Mouse (Mus musculus) layer of hippocampus, adult 9-11 months (tissue): Measurements from ENCODE around the gene Preb.

Experiments used
- DNase-seq: peaks from one replicate; pipeline ENCODE4 v3.0.0; 2022

Gene Preb

GRCm38 (mm10) chr5:30959966-30960501 is at the start of gene Preb:
Preb (minus strand) TSS chr5:30960361.
- DNase-seq: peak; percentile 98

- peak; percentile 79 for DNase-seq
These were observed 44.0 kb upstream of the Preb start for GRCm38 (mm10) chr5:31004184-31004583.

- DNase-seq: no peak
These were observed 41.4 kb upstream of the Preb start for GRCm38 (mm10) chr5:31001560-31001959.

- DNase-seq: no peak
These were observed 40.8 kb upstream of the Preb start for GRCm38 (mm10) chr5:31000993-31001392.

GRCm38 (mm10) chr5:31000122-31000521 is 40.0 kb upstream of the Preb start:
- no peak for DNase-seq

- DNase-seq: no peak
These were observed 39.2 kb upstream of the Preb start for GRCm38 (mm10) chr5:30999324-30999723.

GRCm38 (mm10) chr5:30998306-30998705 is 38.1 kb upstream of the Preb start:
- no peak for DNase-seq

- no peak for DNase-seq
These were observed 34.9 kb upstream of the Preb start for GRCm38 (mm10) chr5:30994910-30995635.

- no peak for DNase-seq
These were observed 33.9 kb upstream of the Preb start for GRCm38 (mm10) chr5:30994074-30994473.

GRCm38 (mm10) chr5:30992980-30993676 is 33.0 kb upstream of the Preb start:
- DNase-seq: no peak

- peak; percentile 58 for DNase-seq
These were observed 22.2 kb upstream of the Preb start for GRCm38 (mm10) chr5:30982357-30982756.

- DNase-seq: no peak
These were observed 14.9 kb upstream of the Preb start for GRCm38 (mm10) chr5:30974870-30975656.

- no peak for DNase-seq
These were observed 9.3 kb upstream of the Preb start for GRCm38 (mm10) chr5:30969440-30969839.

GRCm38 (mm10) chr5:30968416-30968815 is 8.3 kb upstream of the Preb start, which contains the start of gene Tcf23:
Tcf23 (plus strand) TSS chr5:30968662.
- DNase-seq: no peak

GRCm38 (mm10) chr5:30966189-30966588 is 6.0 kb upstream of the Preb start:
- no peak for DNase-seq

- DNase-seq: no peak
These were observed 3.8 kb upstream of the Preb start for GRCm38 (mm10) chr5:30963916-30964315.

GRCm38 (mm10) chr5:30961545-30962505 is 1.7 kb upstream of the Preb start:
- DNase-seq: no peak

- no peak for DNase-seq
These were observed 653 bp upstream of the Preb start for GRCm38 (mm10) chr5:30960814-30961213.

- DNase-seq: no peak
These were observed 835 bp downstream of the Preb start for GRCm38 (mm10) chr5:30959198-30959854.

GRCm38 (mm10) chr5:30957891-30958290 is 2.3 kb downstream of the Preb start:
- DNase-seq: no peak

GRCm38 (mm10) chr5:30955751-30956150 is 4.4 kb downstream of the Preb start:
- DNase-seq: no peak
